Mouse (Mus musculus) heart, embryonic 10.5 days (tissue): ENCODE measurements around the gene Itih5. TPM values are rescaled to one million over a fixed set of nuclear protein-coding genes. Genes with fewer than 3 reads are reported as not detected.

Source experiments
- DNase-seq: peaks from one replicate; pipeline ENCODE4 v3.0.0-alpha.2; 2017; ENCODE audit warnings: low spot score
- H3K27ac ChIP-seq: fragments of 300-500 bp; sonication (generic); 2 replicates; pipeline ENCODE4 v1.5.1; 2016; ENCODE audit warnings: mild to moderate bottlenecking
- H3K27me3 ChIP-seq: fragments of 300-500 bp; sonication (generic); 2 replicates; pipeline ENCODE4 v1.6.1; 2016; ENCODE audit warnings: mild to moderate bottlenecking; ENCODE audit not compliant: poor library complexity, insufficient read depth, severe bottlenecking
- H3K36me3 ChIP-seq: fragments of 300-500 bp; sonication (generic); 2 replicates; pipeline ENCODE4 v1.6.1; 2016; ENCODE audit warnings: mild to moderate bottlenecking, moderate library complexity
- H3K4me1 ChIP-seq: fragments of 300-500 bp; sonication (generic); 2 replicates; pipeline ENCODE4 v1.6.1; 2016; ENCODE audit warnings: mild to moderate bottlenecking
- H3K4me3 ChIP-seq: fragments of 300-500 bp; sonication (generic); 2 replicates; pipeline ENCODE4 v1.5.1; 2016; ENCODE audit warnings: mild to moderate bottlenecking, moderate library complexity
- H3K9me3 ChIP-seq: fragments of 300-500 bp; sonication (generic); 2 replicates; pipeline ENCODE4 v1.6.1; 2016; ENCODE audit warnings: mild to moderate bottlenecking, moderate library complexity
- WGBS: fragments of 180-500 bp; shearing (Covaris S2); methylation state at CpG from one replicate; pipeline ENCODE4 v1.1.7; 2016; 5-methylcytosine and 5-hydroxymethylcytosine counted together
- polyA plus RNA-seq: library from polyadenylated mRNA; unstranded; fragments of >200 nt; fragmentation: Nextera tagmentation; extraction: Ambion mirVana; gene quantifications from 2 replicates; pipeline ENCODE4 v1.2.1, GENCODE M21; 2016

Gene Itih5
- polyA plus RNA-seq, 1 experiment from 2014 or later = 4.7 TPM

DNA sequence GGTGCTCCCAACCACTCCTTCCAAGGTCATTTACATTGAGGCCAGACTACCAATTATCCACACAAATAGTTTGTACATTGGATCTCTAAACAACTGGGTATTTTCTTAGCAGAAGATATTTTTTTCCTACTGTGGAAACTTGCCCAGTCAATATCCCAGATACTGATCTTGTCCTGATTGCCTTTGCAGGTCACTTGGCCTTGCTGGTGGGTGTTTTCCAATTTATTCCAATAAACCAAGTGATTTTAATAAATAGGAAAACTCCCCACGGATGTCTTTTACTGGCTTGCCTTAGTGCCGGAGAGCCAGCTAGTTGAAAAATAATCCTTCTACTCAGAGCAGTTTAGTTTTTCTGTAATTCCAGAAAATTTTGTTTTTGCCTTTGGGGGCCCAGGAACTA lies 98.6 kb downstream of the Itih5 start:
- Histone ChIP-seq H3K4me3 (no peak overlapping the region), H3K4me1 (0 out of 2 replicates have a peak, but pooled peaks cover 4% of the 10 kb centered on the region)
- WGBS = 79% methylated on average over 2 of the region's 2 CpGs

DNA sequence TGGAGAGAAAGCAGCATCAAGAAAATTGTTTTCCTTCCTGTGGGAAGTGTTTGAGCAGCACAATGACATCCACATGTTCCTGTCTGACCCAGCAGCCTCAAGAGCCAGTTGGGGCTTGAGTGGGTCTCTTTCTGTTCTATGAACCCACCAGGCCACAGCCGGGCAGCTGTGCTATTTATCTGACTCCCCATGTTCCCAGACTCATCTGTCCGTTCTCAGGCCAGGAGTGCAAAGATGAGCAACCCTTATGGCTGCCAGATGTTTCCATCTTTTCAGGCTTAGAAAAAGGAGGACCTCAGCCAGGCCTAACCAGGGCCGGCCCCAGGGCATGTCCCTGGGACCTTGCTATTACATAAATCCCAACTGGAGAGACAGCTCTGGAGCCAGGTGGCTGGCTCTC lies 100.0 kb downstream of the Itih5 start:
- H3K36me3 ChIP-seq = no peaks in the 10 kb centered on the region
- DNase-seq = no peak
- no peaks in the 10 kb centered on the region for H3K9me3 ChIP-seq
- no peaks in the 10 kb centered on the region for H3K27me3 ChIP-seq
- WGBS = 72% methylated on average over 3 of the region's 3 CpGs
- 0 out of 2 replicates have a peak, but pooled peaks cover 4% of the 10 kb centered on the region for H3K4me1 ChIP-seq
- no peak overlapping the region for H3K27ac ChIP-seq
- H3K4me3 ChIP-seq = no peak overlapping the region

More for the DNA sequence above, 98.6 kb downstream of the Itih5 start:
- H3K36me3 ChIP-seq = no peaks in the 10 kb centered on the region
- H3K27me3 ChIP-seq = no peaks in the 10 kb centered on the region
- no peak for DNase-seq
- no peaks in the 10 kb centered on the region for H3K9me3 ChIP-seq
- H3K27ac ChIP-seq = no peak overlapping the region

DNA sequence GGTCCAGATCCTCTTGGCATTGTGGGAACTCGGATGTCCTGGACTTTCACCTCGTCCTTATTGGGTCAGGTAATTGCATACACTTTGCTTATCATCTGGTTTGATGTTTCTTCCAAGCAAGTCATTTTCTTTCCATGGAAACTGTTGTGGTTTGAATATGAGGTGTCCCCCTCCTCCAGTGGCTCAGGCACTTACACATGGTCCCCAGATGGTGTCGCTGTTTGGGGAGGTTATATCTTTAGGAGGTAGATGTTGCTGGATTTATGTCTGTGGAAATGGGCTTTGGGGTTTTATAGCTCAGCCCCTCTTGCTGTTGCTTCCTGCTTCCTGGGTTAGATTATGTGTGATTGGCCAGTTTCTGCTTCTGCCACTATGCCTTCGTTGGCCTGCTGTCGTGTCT lies 103.6 kb downstream of the Itih5 start:
- Histone ChIP-seq H3K27me3 (no peaks in the 10 kb centered on the region), H3K4me1 (no peaks in the 10 kb centered on the region), H3K36me3 (no peaks in the 10 kb centered on the region), H3K9me3 (no peaks in the 10 kb centered on the region), H3K27ac (no peak overlapping the region), H3K4me3 (no peak overlapping the region)
- 61% methylated on average over 5 of the region's 5 CpGs for WGBS
- no peak for DNase-seq

DNA sequence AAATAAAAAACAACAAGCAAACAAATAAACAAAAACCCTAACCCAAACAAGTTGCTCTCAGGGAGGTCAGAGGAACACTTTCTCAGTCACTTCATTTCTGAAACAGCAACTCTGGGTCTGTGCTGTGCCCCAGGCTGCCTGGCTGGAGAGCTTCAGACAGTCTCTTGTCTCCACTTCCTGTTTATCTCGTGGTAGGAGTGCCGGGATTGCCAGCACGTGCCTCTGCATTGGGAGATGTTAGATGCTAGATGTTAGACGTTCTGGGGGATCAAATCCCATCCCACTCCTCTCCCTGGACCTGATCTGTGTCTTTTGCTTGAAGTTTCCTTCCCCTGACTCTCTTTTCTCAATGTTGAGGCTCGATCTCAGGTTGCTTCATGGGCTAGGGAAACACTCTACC lies 104.9 kb downstream of the Itih5 start:
- no peak overlapping the region for H3K4me3 ChIP-seq
- DNase-seq = no peak
- no peaks in the 10 kb centered on the region for H3K9me3 ChIP-seq
- no peaks in the 10 kb centered on the region for H3K27me3 ChIP-seq
- no peak overlapping the region for H3K27ac ChIP-seq
- no peaks in the 10 kb centered on the region for H3K36me3 ChIP-seq
- H3K4me1 ChIP-seq = no peaks in the 10 kb centered on the region
- WGBS = 31% methylated on average over 5 of the region's 5 CpGs

DNA sequence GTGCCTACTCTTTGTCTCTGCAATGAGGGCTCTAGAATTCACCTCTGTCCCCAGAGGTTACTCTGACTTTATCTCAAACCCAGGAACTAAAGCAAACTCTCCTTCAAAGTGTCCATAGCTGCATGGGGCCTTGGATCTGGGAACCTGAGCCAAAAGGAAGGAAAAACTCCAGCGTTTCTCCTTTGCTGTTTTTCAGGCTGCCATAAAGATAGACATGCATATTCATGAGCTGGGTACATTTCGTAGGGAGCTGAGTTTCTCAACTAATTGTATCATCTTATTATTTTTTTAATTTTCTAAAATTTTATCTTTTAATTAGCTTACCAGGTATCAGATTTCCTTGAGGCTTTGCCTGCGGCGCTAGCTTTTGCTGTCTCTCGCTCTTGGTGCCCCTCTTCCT lies 106.7 kb downstream of the Itih5 start:
- H3K36me3 ChIP-seq = no peaks in the 10 kb centered on the region
- no peak overlapping the region for H3K27ac ChIP-seq
- H3K27me3 ChIP-seq = no peaks in the 10 kb centered on the region
- DNase-seq = no peak
- no peaks in the 10 kb centered on the region for H3K9me3 ChIP-seq
- 55% methylated on average over 5 of the region's 5 CpGs for WGBS
- peaks cover 10% of the 10 kb centered on the region; the same call in 1 of the 2 replicates for H3K4me1 ChIP-seq
- no peak overlapping the region for H3K4me3 ChIP-seq

DNA sequence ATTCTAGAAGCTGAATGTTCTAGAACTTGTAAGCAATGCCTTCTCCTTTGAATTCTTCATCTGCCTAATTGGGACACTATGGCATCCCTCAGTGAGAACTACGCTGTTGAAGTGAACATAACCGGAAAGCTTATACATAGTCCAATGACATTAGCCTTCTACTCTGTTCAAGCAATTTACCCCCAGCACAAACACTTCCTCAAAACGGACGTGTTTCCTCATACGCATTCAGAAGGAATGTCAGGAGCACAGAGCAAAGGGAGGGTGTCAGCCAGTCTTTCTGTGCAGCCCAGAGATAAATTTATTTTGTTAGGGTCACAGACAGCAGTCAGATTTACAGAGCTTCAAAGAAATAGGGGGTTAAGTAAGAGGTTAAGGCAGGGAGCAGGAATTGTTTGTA lies 108.0 kb downstream of the Itih5 start:
- peaks cover 10% of the 10 kb centered on the region; the same call in 1 of the 2 replicates for H3K4me1 ChIP-seq
- 72% methylated on average over 5 of the region's 5 CpGs for WGBS
- no peak overlapping the region for H3K4me3 ChIP-seq
- H3K27me3 ChIP-seq = no peaks in the 10 kb centered on the region
- no peaks in the 10 kb centered on the region for H3K9me3 ChIP-seq
- H3K27ac ChIP-seq = no peak overlapping the region
- no peaks in the 10 kb centered on the region for H3K36me3 ChIP-seq
- no peak for DNase-seq

DNA sequence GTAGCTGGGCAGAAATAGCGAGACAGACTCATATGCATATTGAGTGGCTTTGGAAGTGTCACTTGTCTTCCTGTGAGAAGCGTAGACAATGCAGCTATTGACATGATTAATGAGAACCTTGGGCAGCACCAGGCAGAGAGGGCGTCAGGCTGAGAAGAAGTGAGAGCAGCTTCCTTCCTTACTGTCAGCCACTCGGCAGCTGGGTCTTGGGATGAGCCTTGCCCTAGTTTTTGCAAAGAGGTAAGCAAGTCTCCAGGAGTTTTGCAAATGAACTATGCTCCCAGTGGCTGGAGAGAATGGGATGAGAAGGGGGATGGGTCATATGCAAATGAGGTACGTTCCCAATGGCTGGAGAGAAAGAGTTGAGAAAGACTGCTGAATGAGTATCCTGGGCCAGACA lies 109.4 kb downstream of the Itih5 start:
- H3K36me3 ChIP-seq = no peaks in the 10 kb centered on the region
- 23% methylated on average over 5 of the region's 5 CpGs for WGBS
- no peak overlapping the region for H3K4me3 ChIP-seq
- no peaks in the 10 kb centered on the region for H3K9me3 ChIP-seq
- peaks cover 10% of the 10 kb centered on the region; the same call in 1 of the 2 replicates for H3K4me1 ChIP-seq
- H3K27me3 ChIP-seq = no peaks in the 10 kb centered on the region
- no peak overlapping the region for H3K27ac ChIP-seq
- no peak for DNase-seq

DNA sequence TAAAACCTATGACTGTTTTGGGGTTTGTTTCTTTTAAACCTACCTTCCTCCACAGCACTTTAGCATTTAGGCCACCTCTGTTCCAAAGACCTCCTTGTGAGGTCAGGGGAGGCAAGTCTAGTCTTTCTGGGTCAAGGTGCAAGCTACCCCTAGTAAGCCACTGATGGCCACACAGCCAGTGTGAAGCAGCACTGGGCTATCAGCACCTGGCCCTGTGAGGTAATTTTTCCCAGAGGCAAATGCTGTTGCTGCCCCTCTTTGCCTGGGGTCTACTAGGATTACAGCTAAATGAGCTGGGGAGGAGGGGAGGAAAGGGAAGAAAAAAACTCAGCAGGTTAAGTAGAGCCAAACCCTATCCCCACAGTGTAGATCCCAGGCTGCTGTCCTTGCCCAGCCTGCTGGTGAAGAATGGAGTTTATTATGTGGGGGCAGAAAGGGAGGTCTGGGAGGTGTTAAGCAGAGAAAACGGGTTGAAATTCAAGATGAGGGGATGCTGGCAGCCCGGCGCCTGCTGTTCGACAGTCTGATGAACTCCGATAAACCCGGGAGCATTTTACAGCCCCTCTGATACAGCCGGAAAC lies 110.6 kb downstream of the Itih5 start:
- DNase-seq = no peak
- Histone ChIP-seq H3K4me3 (no peak overlapping the region), H3K36me3 (no peaks in the 10 kb centered on the region), H3K27me3 (no peaks in the 10 kb centered on the region), H3K27ac (no peak overlapping the region), H3K9me3 (no peaks in the 10 kb centered on the region), H3K4me1 (peaks cover 10% of the 10 kb centered on the region; the same call in 1 of the 2 replicates)
- WGBS = 43% methylated on average over 7 of the region's 7 CpGs

DNA sequence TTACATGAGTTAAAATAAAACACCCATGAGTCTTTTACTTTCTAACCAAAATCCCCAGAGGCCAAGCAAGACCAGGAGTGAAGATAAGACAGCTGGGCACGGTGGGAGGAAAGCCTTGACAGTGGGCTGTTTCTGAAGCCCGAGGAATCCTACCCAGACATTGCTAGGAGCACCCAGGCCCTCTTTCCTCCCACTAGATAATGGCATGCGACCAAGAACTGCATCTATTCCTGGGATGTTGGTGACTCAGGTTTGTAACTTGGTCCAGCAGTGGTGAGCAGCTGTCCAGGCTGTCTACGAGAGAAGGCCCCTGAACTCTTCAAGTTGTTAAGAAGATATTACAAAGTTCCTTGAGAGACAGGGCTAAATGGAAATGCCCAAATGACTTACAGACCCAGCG lies 112.5 kb downstream of the Itih5 start:
- Histone ChIP-seq H3K4me1 (peaks cover 10% of the 10 kb centered on the region; the same call in 1 of the 2 replicates), H3K9me3 (no peaks in the 10 kb centered on the region), H3K36me3 (no peaks in the 10 kb centered on the region), H3K4me3 (no peak overlapping the region), H3K27ac (no peak overlapping the region), H3K27me3 (no peaks in the 10 kb centered on the region)
- DNase-seq = no peak
- 43% methylated on average over 5 of the region's 5 CpGs for WGBS

DNA sequence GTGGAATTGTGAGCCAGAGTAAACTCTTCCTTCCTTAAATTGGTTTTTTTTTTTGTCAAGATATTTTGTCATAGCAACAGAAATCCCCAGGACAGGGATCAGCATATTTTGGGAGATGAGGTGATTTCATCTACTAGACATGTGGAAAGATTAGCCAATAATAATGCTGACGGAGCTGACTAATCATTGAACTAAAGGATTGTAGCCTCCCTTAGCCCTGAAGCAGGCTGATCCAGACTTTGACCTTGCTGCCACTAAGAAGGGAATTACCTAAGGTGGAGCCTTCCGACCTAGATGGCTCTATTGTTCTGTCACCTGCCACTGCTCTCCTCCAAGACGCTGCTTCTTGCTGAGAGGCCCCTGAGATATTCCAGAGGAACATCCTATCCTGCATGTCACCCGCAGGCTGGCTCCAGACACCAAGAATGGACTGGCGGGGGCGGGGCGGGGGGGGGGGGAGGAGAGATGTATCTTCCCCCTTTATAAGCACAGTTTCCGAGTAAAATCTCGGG lies 119.3 kb downstream of the Itih5 start:
- no peak overlapping the region for H3K4me3 ChIP-seq
- H3K27me3 ChIP-seq = no peaks in the 10 kb centered on the region
- DNase-seq = no peak
- no peaks in the 10 kb centered on the region for H3K9me3 ChIP-seq
- 0 out of 2 replicates have a peak, but pooled peaks cover 6% of the 10 kb centered on the region for H3K4me1 ChIP-seq
- H3K36me3 ChIP-seq = no peaks in the 10 kb centered on the region
- H3K27ac ChIP-seq = no peak overlapping the region
- WGBS = 66% methylated on average over 9 of the region's 9 CpGs

DNA sequence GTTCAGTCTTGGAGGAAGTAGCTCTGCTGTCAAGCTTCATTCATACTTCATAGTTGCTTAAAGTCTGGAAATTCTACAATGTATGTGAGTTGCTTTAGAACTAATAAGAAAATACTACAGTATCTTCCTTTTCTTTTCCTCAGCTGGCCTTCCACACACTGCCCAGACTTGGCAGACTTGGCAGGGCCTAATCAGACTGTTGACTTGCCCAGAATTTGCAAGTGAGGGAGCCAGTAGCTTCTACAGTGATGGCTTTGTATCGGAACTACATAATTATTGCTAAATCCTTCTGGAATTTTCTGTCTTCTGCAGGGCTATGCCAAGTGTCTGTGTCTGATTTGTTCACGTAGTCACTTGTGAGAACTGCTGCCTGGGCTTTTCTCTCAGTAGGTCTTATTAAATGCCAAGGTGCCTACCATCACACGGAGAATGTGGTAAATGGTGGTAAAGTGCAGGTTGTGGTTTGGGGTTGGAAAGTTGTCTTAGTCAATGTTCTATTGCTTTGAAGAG lies 120.2 kb downstream of the Itih5 start:
- H3K27ac ChIP-seq = no peak overlapping the region
- 87% methylated on average over 3 of the region's 3 CpGs for WGBS
- no peaks in the 10 kb centered on the region for H3K27me3 ChIP-seq
- no peak overlapping the region for H3K4me3 ChIP-seq
- no peaks in the 10 kb centered on the region for H3K9me3 ChIP-seq
- DNase-seq = no peak
- H3K4me1 ChIP-seq = 0 out of 2 replicates have a peak, but pooled peaks cover 6% of the 10 kb centered on the region
- H3K36me3 ChIP-seq = no peaks in the 10 kb centered on the region

DNA sequence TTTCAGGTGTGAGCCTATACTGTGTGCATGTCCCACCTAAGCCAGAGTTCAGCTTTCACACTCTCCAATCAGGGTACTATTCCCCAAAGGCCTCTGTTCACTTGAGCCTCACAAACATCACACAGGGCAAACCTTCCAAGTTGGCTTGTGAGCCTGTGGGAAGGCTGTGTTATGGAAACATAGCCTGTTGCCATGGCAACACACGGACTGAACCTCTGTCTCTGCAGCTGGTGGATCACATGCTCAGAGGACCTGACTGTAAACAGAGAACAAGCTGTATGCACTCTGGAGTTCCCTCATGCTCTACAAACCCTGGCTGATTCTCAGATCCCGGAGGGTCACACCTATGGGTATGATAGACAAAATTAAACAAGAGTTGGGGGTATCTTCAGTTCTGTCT lies 122.8 kb downstream of the Itih5 start:
- Histone ChIP-seq H3K27ac (no peak overlapping the region), H3K4me1 (0 out of 2 replicates have a peak, but pooled peaks cover 6% of the 10 kb centered on the region), H3K9me3 (no peaks in the 10 kb centered on the region), H3K36me3 (no peaks in the 10 kb centered on the region), H3K27me3 (no peaks in the 10 kb centered on the region), H3K4me3 (no peak overlapping the region)
- peak; percentile 88 for DNase-seq
- 42% methylated on average over 2 of the region's 2 CpGs for WGBS

DNA sequence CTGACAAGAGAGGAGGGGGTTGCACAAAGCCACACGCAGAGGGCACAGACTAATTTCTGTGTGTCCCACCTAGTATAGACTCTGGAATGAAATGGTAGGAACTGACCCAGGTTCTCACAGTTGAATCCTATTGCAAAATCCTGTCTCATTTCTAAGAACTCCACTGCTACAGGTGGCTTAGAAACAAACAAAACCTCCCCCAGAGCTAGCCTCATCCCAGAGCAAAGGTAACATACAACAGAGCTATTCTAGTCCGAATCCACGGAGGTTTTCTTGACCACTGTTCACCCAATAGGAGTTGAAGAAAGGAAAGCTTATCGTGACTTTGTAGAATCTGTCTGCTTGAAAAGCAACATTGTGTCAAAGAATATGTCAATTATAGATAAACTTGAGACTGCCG lies 130.3 kb downstream of the Itih5 start:
- H3K9me3 ChIP-seq = no peaks in the 10 kb centered on the region
- peaks cover 26% of the 10 kb centered on the region for H3K27me3 ChIP-seq
- H3K4me1 ChIP-seq = no peaks in the 10 kb centered on the region
- no peak overlapping the region for H3K27ac ChIP-seq
- WGBS = 33% methylated on average over 5 of the region's 5 CpGs
- DNase-seq = no peak
- no peak overlapping the region for H3K4me3 ChIP-seq
- H3K36me3 ChIP-seq = no peaks in the 10 kb centered on the region
